Mouse (Mus musculus): ENCODE measurements around the gene Slc30a9. TPM values are rescaled to one million over a fixed set of nuclear protein-coding genes. Genes with fewer than 3 reads are reported as not detected.
A peak's percentile ranks its signal among the peaks of the same experiment; 100 is the strongest.

Gene Slc30a9
- 152 and 154 TPM in 2 replicates for polyA plus RNA-seq (2014; fragmentation: Nextera tagmentation; extraction: Ambion mirVana)

- peak; percentile 97 for ATAC-seq (ENCODE audit: insufficient read depth, low FRiP score, low TSS enrichment)
- DNase-seq (ENCODE audit: low spot score) = peak; percentile 92
- H3K9ac ChIP-seq (ENCODE audit: low read length) = peak within 1 kb of the TSS; percentile 90
- under 1% methylated on average over 75 of the region's 83 CpGs for WGBS
- no peaks in the 10 kb centered on the region for H3K27me3 ChIP-seq (ENCODE audit: control insufficient read depth, insufficient read depth, low read length)
- H3K4me1 ChIP-seq (ENCODE audit: control insufficient read depth, insufficient read depth, low read length) = peaks cover 4% of the 10 kb centered on the region; the same call in 1 of the 2 replicates
- H3K4me3 ChIP-seq (ENCODE audit: low read depth, low read length) = peak within 1 kb of the TSS; percentile 98
- no peaks in the 10 kb centered on the region for H3K36me3 ChIP-seq (ENCODE audit: control insufficient read depth, insufficient read depth, low read length)
- H3K4me2 ChIP-seq (ENCODE audit: low read depth) = peak within 1 kb of the TSS; percentile 87
- H3K9me3 ChIP-seq (ENCODE audit: control insufficient read depth, low read length) = no peaks in the 10 kb centered on the region
- H3K27ac ChIP-seq (ENCODE audit: low read depth, low read length) = peak within 1 kb of the TSS; percentile 73
These were observed at the start of gene Slc30a9 for GRCm38 (mm10) chr5:67306698-67307521. Gene Slc30a9 (plus strand): TSS chr5:67306955.

- ATAC-seq (ENCODE audit: insufficient read depth, low FRiP score, low TSS enrichment) = no peak
- 85% methylated on average over 9 of the region's 9 CpGs for WGBS
These were observed 48.3 kb upstream of the Slc30a9 start for GRCm38 (mm10) chr5:67258473-67258872.

GRCm38 (mm10) chr5:67260159-67260530 is 46.6 kb upstream of the Slc30a9 start:
- no peaks in the 10 kb centered on the region for H3K27me3 ChIP-seq (ENCODE audit: control insufficient read depth, insufficient read depth, low read length)
- H3K9ac ChIP-seq (ENCODE audit: low read length) = peak overlapping the region; percentile 49
- WGBS = 0% methylated on average over 9 of the region's 9 CpGs
- H3K4me2 ChIP-seq (ENCODE audit: low read depth) = peak overlapping the region; percentile 49
- no peak for DNase-seq (ENCODE audit: low spot score)
- no peaks in the 10 kb centered on the region for H3K9me3 ChIP-seq (ENCODE audit: control insufficient read depth, low read length)
- no peak overlapping the region; the same call in 1 of the 2 replicates for H3K27ac ChIP-seq (ENCODE audit: low read depth, low read length)
- peak overlapping the region; percentile 87 for H3K4me3 ChIP-seq (ENCODE audit: low read depth, low read length)
- H3K4me1 ChIP-seq (ENCODE audit: control insufficient read depth, insufficient read depth, low read length) = peaks cover 2% of the 10 kb centered on the region; the same call in 1 of the 2 replicates
- no peak; the same call in 1 of the 2 replicates for ATAC-seq (ENCODE audit: insufficient read depth, low FRiP score, low TSS enrichment)
- peaks cover 2% of the 10 kb centered on the region; the same call in 1 of the 2 replicates for H3K36me3 ChIP-seq (ENCODE audit: control insufficient read depth, insufficient read depth, low read length)

More at GRCm38 (mm10) chr5:67258473-67258872, 48.3 kb upstream of the Slc30a9 start:
- no peak overlapping the region for H3K27ac ChIP-seq (ENCODE audit: low read depth, low read length)
- H3K4me3 ChIP-seq (ENCODE audit: low read depth, low read length) = no peak overlapping the region
- H3K4me1 ChIP-seq (ENCODE audit: control insufficient read depth, insufficient read depth, low read length) = peaks cover 2% of the 10 kb centered on the region; the same call in 1 of the 2 replicates
- no peak overlapping the region for H3K9ac ChIP-seq (ENCODE audit: low read length)
- no peaks in the 10 kb centered on the region for H3K9me3 ChIP-seq (ENCODE audit: control insufficient read depth, low read length)
- no peak overlapping the region for H3K4me2 ChIP-seq (ENCODE audit: low read depth)
- H3K36me3 ChIP-seq (ENCODE audit: control insufficient read depth, insufficient read depth, low read length) = no peaks in the 10 kb centered on the region
- no peaks in the 10 kb centered on the region for H3K27me3 ChIP-seq (ENCODE audit: control insufficient read depth, insufficient read depth, low read length)
- DNase-seq (ENCODE audit: low spot score) = peak; percentile 2

GRCm38 (mm10) chr5:67260531-67261371 is 46.0 kb upstream of the Slc30a9 start, which contains the start of gene Tmem33:
Gene Tmem33 (plus strand): TSS chr5:67260565.
- H3K27ac ChIP-seq (ENCODE audit: low read depth, low read length) = peak within 1 kb of the TSS; percentile 92
- H3K9ac ChIP-seq (ENCODE audit: low read length) = peak within 1 kb of the TSS; percentile 85
- H3K36me3 ChIP-seq (ENCODE audit: control insufficient read depth, insufficient read depth, low read length) = peaks cover 3% of the 10 kb centered on the region; the same call in 1 of the 2 replicates
- WGBS = under 1% methylated on average over 67 of the region's 67 CpGs
- ATAC-seq (ENCODE audit: insufficient read depth, low FRiP score, low TSS enrichment) (peak; percentile 82), DNase-seq (ENCODE audit: low spot score) (peak; percentile 92)
- peak within 1 kb of the TSS; percentile 57 for H3K4me2 ChIP-seq (ENCODE audit: low read depth)
- H3K4me1 ChIP-seq (ENCODE audit: control insufficient read depth, insufficient read depth, low read length) = peaks cover 2% of the 10 kb centered on the region; the same call in 1 of the 2 replicates
- peak within 1 kb of the TSS; percentile 87 for H3K4me3 ChIP-seq (ENCODE audit: low read depth, low read length)
- H3K9me3 ChIP-seq (ENCODE audit: control insufficient read depth, low read length) = no peaks in the 10 kb centered on the region
- no peaks in the 10 kb centered on the region for H3K27me3 ChIP-seq (ENCODE audit: control insufficient read depth, insufficient read depth, low read length)

GRCm38 (mm10) chr5:67262964-67263363 is 43.8 kb upstream of the Slc30a9 start:
- WGBS = 97% methylated on average over 7 of the region's 7 CpGs
- Histone ChIP-seq H3K27ac (ENCODE audit: low read depth, low read length) (no peak overlapping the region), H3K4me1 (ENCODE audit: control insufficient read depth, insufficient read depth, low read length) (peaks cover 2% of the 10 kb centered on the region; the same call in 1 of the 2 replicates), H3K9ac (ENCODE audit: low read length) (no peak overlapping the region), H3K27me3 (ENCODE audit: control insufficient read depth, insufficient read depth, low read length) (no peaks in the 10 kb centered on the region), H3K36me3 (ENCODE audit: control insufficient read depth, insufficient read depth, low read length) (peaks cover 10% of the 10 kb centered on the region; the same call in 1 of the 2 replicates), H3K9me3 (ENCODE audit: control insufficient read depth, low read length) (no peaks in the 10 kb centered on the region), H3K4me3 (ENCODE audit: low read depth, low read length) (no peak overlapping the region), H3K4me2 (ENCODE audit: low read depth) (no peak overlapping the region)
- ATAC-seq (ENCODE audit: insufficient read depth, low FRiP score, low TSS enrichment) = no peak
- DNase-seq (ENCODE audit: low spot score) = no peak

GRCm38 (mm10) chr5:67266106-67266505 is 40.6 kb upstream of the Slc30a9 start:
- no peak for ATAC-seq (ENCODE audit: insufficient read depth, low FRiP score, low TSS enrichment)
- Histone ChIP-seq H3K9me3 (ENCODE audit: control insufficient read depth, low read length) (no peaks in the 10 kb centered on the region), H3K4me1 (ENCODE audit: control insufficient read depth, insufficient read depth, low read length) (no peaks in the 10 kb centered on the region), H3K4me2 (ENCODE audit: low read depth) (no peak overlapping the region), H3K27me3 (ENCODE audit: control insufficient read depth, insufficient read depth, low read length) (no peaks in the 10 kb centered on the region), H3K36me3 (ENCODE audit: control insufficient read depth, insufficient read depth, low read length) (peaks cover 12% of the 10 kb centered on the region; the same call in 1 of the 2 replicates), H3K27ac (ENCODE audit: low read depth, low read length) (no peak overlapping the region), H3K4me3 (ENCODE audit: low read depth, low read length) (no peak overlapping the region), H3K9ac (ENCODE audit: low read length) (no peak overlapping the region)
- 92% methylated on average over 1 of the region's 1 CpGs for WGBS
- no peak for DNase-seq (ENCODE audit: low spot score)

- no peaks in the 10 kb centered on the region for H3K4me1 ChIP-seq (ENCODE audit: control insufficient read depth, insufficient read depth, low read length)
- peaks cover 12% of the 10 kb centered on the region; the same call in 1 of the 2 replicates for H3K36me3 ChIP-seq (ENCODE audit: control insufficient read depth, insufficient read depth, low read length)
- 94% methylated on average over 8 of the region's 8 CpGs for WGBS
- DNase-seq (ENCODE audit: low spot score) (no peak), ATAC-seq (ENCODE audit: insufficient read depth, low FRiP score, low TSS enrichment) (no peak)
- no peak overlapping the region for H3K4me3 ChIP-seq (ENCODE audit: low read depth, low read length)
- no peak overlapping the region for H3K27ac ChIP-seq (ENCODE audit: low read depth, low read length)
- no peaks in the 10 kb centered on the region for H3K27me3 ChIP-seq (ENCODE audit: control insufficient read depth, insufficient read depth, low read length)
- H3K4me2 ChIP-seq (ENCODE audit: low read depth) = no peak overlapping the region
- no peak overlapping the region for H3K9ac ChIP-seq (ENCODE audit: low read length)
- H3K9me3 ChIP-seq (ENCODE audit: control insufficient read depth, low read length) = no peaks in the 10 kb centered on the region
These were observed 37.4 kb upstream of the Slc30a9 start for GRCm38 (mm10) chr5:67269309-67269708.

GRCm38 (mm10) chr5:67279407-67279806 is 27.3 kb upstream of the Slc30a9 start:
- WGBS = 94% methylated on average over 9 of the region's 9 CpGs
- H3K36me3 ChIP-seq (ENCODE audit: control insufficient read depth, insufficient read depth, low read length) = 0 out of 2 replicates have a peak, but pooled peaks cover 2% of the 10 kb centered on the region
- no peaks in the 10 kb centered on the region for H3K27me3 ChIP-seq (ENCODE audit: control insufficient read depth, insufficient read depth, low read length)
- ATAC-seq (ENCODE audit: insufficient read depth, low FRiP score, low TSS enrichment) = no peak
- H3K4me2 ChIP-seq (ENCODE audit: low read depth) = no peak overlapping the region
- no peak overlapping the region for H3K9ac ChIP-seq (ENCODE audit: low read length)
- no peak overlapping the region for H3K4me3 ChIP-seq (ENCODE audit: low read depth, low read length)
- no peak overlapping the region for H3K27ac ChIP-seq (ENCODE audit: low read depth, low read length)
- DNase-seq (ENCODE audit: low spot score) = no peak
- H3K9me3 ChIP-seq (ENCODE audit: control insufficient read depth, low read length) = no peaks in the 10 kb centered on the region
- no peaks in the 10 kb centered on the region for H3K4me1 ChIP-seq (ENCODE audit: control insufficient read depth, insufficient read depth, low read length)
